Mouse (Mus musculus) A20 (cell line): Measurements from ENCODE around the gene Cdx4.

Experiments used
- DNase-seq: peaks from one replicate; pipeline ENCODE4 v3.0.0-alpha.2; 2011; ENCODE audit warnings: low read depth, low spot score

The Cdx4 gene

DNA sequence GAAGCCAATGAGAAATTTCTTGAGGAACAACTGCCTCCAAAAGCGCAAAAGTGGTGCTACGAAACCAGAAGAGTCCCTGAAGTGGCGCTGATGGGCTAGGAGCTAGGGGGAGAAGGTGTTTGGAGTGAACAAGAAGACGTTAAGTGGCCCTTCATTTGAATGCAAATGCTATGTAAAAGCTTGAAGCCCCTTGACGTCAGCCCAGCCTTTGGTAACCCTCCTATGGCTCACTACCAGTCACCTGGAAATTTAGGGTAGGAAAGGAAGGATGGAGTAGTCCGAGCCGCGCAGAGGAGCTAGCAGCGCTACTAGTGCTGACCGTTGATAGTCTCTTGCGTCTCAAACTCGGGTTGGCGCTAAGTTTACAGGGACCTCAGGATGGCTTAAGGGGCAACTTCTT lies at the start of gene Cdx4:
Gene Cdx4, plus strand, starts transcription at position 253 of the 400 bp plus-strand sequence.
- DNase-seq = no peak

- DNase-seq = peak; percentile 19
Measured at GRCm38 (mm10) chrX:103274325-103274724, 46.9 kb upstream of the Cdx4 start.

DNA sequence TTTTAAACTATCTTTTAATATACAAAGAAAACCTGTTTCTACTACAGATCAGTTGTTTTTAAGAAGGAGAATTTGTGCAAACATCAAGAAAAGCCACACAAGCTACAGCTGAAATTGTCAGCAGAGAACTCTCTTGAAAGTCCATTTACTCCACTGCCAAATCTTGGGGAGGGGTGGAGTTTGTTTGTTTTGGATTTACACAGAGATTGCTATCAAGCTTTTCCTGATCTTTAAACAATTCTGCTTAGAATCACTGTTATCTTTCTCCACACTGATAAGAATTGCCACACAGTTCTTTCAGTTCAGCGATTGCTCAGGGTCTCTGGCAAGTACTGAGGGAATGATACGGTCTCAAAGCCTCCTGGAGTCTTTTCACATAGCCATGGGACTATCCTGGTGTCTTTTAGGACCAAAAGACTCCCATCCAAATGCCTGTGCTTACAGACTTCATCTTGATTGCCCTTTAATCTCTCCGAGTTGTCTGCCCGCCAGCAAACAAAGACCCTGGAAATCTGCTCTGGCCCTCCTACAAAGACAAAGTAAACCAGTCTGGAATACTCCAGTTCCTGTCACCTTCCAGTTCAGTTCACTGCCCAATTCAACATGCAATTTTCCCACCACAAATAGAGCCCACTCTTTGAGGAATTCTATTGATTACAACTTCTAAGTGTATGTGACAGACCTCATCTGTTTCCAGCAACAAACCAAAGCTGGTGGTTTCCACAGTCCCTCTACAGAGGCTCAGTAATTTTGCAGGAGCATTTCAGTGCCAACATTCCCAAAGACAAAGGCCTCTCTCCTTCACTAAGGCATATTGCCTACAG lies 34.1 kb upstream of the Cdx4 start:
- no peak for DNase-seq

- DNase-seq = no peak
Measured at GRCm38 (mm10) chrX:103287846-103288377, 33.3 kb upstream of the Cdx4 start.

GRCm38 (mm10) chrX:103288485-103289330 lies 32.5 kb upstream of the Cdx4 start:
- DNase-seq = peak; percentile 64

DNA sequence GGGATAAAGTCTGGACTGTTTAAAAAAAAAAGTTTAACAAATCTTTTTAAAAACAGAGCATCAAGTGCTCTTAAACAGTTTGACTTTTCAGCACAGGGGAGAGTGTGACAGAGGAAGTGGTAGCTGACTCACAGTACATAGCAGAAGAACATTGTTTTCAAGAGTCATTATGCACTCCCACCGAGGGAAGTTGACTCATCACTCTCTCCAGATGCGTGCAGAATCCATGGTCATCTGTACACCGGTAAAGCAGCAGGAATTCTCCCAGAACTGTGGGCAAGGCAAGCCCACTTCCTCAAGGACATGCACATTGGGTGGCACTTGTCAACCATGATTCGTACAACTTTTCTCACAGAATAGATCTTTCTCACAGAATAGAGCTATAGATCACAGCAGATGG lies 22.3 kb upstream of the Cdx4 start:
- DNase-seq = no peak

- DNase-seq = no peak
Measured at GRCm38 (mm10) chrX:103308262-103308661, 12.9 kb upstream of the Cdx4 start.

DNA sequence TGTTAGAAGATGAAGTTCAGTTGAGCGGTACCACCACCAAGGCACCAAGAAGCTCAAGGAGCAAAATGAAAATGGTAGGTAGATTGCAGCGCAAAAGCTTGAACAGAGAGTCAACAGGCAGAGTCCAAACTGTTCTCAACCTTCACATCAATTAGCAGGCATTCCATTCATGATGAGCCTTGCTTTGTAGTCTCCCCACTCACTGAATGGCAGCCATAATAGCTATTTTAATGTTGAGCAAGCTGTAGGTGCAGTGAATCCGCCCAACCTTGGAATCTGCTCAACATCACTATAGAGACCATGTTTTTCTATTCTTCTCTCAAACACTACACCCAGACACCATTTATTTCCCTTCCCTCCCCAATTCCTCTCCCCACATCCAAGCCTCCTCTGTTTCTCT lies 9.5 kb upstream of the Cdx4 start:
- no peak for DNase-seq

- DNase-seq = no peak
Measured at GRCm38 (mm10) chrX:103314146-103314545, 7.1 kb upstream of the Cdx4 start.

GRCm38 (mm10) chrX:103325900-103326299 lies 4.7 kb downstream of the Cdx4 start:
- no peak for DNase-seq

DNA sequence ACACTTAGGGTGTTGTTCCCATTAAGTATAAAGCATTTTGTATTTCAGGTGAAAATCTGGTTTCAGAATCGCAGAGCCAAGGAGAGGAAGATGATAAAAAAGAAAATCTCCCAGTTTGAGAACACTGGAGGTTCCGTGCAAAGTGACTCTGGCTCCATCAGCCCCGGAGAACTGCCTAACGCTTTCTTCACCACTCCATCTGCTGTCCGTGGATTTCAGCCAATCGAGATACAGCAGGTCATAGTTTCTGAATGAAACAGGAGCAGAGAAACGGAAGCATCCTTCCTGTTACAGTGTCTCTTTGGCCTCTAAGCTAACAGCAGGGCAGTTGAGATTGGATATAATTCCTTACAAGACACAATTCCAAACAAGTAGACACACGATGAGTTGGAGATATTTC lies 8.2 kb downstream of the Cdx4 start:
- DNase-seq = no peak

- DNase-seq = no peak
Measured at GRCm38 (mm10) chrX:103331125-103331858, 10.1 kb downstream of the Cdx4 start.

GRCm38 (mm10) chrX:103341369-103342113 lies 20.3 kb downstream of the Cdx4 start:
- peak; percentile 39 for DNase-seq

- no peak for DNase-seq
Measured at GRCm38 (mm10) chrX:103355784-103356183, 34.6 kb downstream of the Cdx4 start.

- DNase-seq = peak; percentile 76
Measured at GRCm38 (mm10) chrX:103356287-103356686, 35.1 kb downstream of the Cdx4 start, which contains the start of gene Chic1. Gene Chic1 (plus strand): TSS chrX:103356476.

DNA sequence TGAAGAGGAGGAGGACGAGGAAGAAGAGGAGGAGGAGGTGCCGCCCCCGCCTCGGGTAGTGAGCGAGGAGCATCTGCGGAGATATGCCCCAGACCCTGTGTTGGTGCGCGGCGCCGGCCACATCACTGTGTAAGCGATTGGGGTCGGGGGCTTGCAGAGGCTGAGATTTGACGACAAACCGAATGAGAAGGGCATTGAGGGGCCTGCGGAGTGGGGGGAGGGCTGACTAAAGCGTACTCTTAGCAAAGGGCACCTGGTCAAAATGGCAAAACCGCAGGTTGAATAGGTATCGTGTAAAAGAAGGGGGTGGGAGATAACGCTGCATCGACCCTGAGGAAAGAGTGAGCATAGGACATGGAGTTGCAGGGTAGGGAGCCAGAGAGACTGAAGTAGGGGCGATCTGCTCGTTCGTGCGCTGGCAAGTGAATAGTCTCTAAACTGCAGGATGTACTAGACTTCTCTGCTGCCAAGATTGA lies 35.6 kb downstream of the Cdx4 start:
- DNase-seq = peak; percentile 41

DNA sequence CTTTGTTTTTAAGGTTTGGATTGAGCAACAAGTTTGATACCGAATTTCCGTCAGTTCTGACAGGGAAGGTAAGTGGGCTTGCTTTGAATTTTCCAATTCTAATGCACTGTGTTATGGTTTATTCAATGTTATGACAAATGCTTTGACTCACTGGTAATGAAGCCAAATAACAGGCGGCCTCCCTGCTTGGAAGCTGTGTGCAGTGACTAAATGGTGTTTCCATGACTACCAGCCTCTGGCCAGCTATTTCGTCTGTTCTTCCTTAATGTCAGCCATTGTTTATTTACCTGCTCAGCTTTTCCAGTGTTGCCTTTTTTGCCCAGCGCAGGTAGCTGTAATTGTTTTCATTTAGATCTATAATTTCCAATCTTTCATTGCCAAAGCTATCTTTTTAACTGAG lies 45.0 kb downstream of the Cdx4 start:
- DNase-seq = no peak

DNA sequence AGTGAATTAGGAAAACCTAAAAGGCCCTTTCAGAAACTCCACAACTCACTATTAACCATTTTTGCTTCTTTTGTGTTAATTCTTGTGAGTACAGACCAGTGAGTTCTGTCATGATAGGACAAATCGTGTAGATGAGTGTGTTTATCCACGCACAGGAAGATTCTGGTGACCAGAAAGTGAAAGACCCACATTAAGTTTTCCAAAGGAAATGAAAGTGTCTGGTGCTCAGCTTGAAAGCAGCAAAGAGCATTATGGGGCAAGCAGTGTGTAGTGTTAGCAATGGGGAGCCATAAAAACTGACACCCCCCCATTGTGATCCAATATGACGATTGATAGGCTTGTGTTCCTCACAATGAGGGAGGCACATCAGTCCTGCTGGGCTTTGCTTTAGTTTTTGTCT lies 47.5 kb downstream of the Cdx4 start:
- DNase-seq = no peak

- peak; percentile 53 for DNase-seq
Measured at GRCm38 (mm10) chrX:103371221-103371620, 50.0 kb downstream of the Cdx4 start.

- DNase-seq = peak; percentile 48
Measured at GRCm38 (mm10) chrX:103371627-103372026, 50.4 kb downstream of the Cdx4 start.

- DNase-seq = peak; percentile 15
Measured at GRCm38 (mm10) chrX:103374250-103374649, 53.1 kb downstream of the Cdx4 start.
